Mouse (Mus musculus): ENCODE results near the gene Olfr1053. TPM values are rescaled to one million over a fixed set of nuclear protein-coding genes. Genes with fewer than 3 reads are reported as not detected.
"Not testable (repeated sequence)": the region's sequence is repeated elsewhere in the genome, so short reads cannot be mapped to it uniquely, and the experiment has no call there.

The Olfr1053 gene
- not detected for total RNA-seq (2021)
- long read RNA-seq, experiment 1: 0 reads
- long read RNA-seq, experiment 2: 0 reads

GRCm38 (mm10) chr2:86315184-86315583, at the start of gene Olfr1053:
TSS of gene Olfr1053 (minus strand) at chr2:86315284.
- no peak within 1 kb of the TSS for H3K4me3 ChIP-seq
- no peak within 1 kb of the TSS for H3K27ac ChIP-seq
- no peak for DNase-seq (ENCODE audit: low spot score in 2 of 2)
- no peak for TF ChIP-seq CTCF (conservative IDR thresholded peaks at IDR 0.05)

GRCm38 (mm10) chr2:86362369-86362768, 47.3 kb upstream of the Olfr1053 start, which contains the start of gene Olfr1056:
TSS of gene Olfr1056 (minus strand) at chr2:86362469.
- no peak within 1 kb of the TSS for H3K4me3 ChIP-seq
- TF ChIP-seq CTCF (conservative IDR thresholded peaks at IDR 0.05): no peak
- no peak within 1 kb of the TSS for H3K27ac ChIP-seq
- DNase-seq (ENCODE audit: low spot score in 2 of 2): no peak

- peak; percentile 21 to 61 for DNase-seq (ENCODE audit: low spot score in 2 of 2)
- not testable (repeated sequence) for H3K4me3 ChIP-seq
Measured at GRCm38 (mm10) chr2:86351751-86352150, 36.7 kb upstream of the Olfr1053 start.

GRCm38 (mm10) chr2:86350184-86350583, 35.1 kb upstream of the Olfr1053 start, which contains the start of gene Olfr1055:
TSS of gene Olfr1055 (minus strand) at chr2:86350284.
- H3K4me3 ChIP-seq: no peak within 1 kb of the TSS
- H3K27ac ChIP-seq: no peak within 1 kb of the TSS
- no peak for TF ChIP-seq CTCF (conservative IDR thresholded peaks at IDR 0.05)
- DNase-seq (ENCODE audit: low spot score in 2 of 2): no peak

More at GRCm38 (mm10) chr2:86351751-86352150, 36.7 kb upstream of the Olfr1053 start:
- H3K27ac ChIP-seq: not testable (repeated sequence)

- DNase-seq (ENCODE audit: low spot score in 2 of 2): no peak
- TF ChIP-seq CTCF (conservative IDR thresholded peaks at IDR 0.05): no peak
Measured at GRCm38 (mm10) chr2:86335333-86335732, 20.2 kb upstream of the Olfr1053 start, which contains the start of gene Olfr1054. TSS of gene Olfr1054 (minus strand) at chr2:86335433.

GRCm38 (mm10) chr2:86292155-86292554, 22.9 kb downstream of the Olfr1053 start, which contains the start of gene Olfr1052:
TSS of gene Olfr1052 (plus strand) at chr2:86292455.
- no peak for DNase-seq (ENCODE audit: low spot score in 2 of 2)
- no peak within 1 kb of the TSS for H3K4me3 ChIP-seq
- H3K27ac ChIP-seq: no peak within 1 kb of the TSS
- no peak for TF ChIP-seq CTCF (conservative IDR thresholded peaks at IDR 0.05)

More at GRCm38 (mm10) chr2:86335333-86335732, 20.2 kb upstream of the Olfr1053 start, which contains the start of gene Olfr1054:
- H3K4me3 ChIP-seq: no peak within 1 kb of the TSS
- H3K27ac ChIP-seq: no peak within 1 kb of the TSS

- not testable (repeated sequence) for DNase-seq (ENCODE audit: low spot score in 2 of 2); H3K27ac ChIP-seq; H3K4me3 ChIP-seq
Measured at GRCm38 (mm10) chr2:86278988-86279387, 36.1 kb downstream of the Olfr1053 start, which contains the start of gene Olfr1051. TSS of gene Olfr1051 (minus strand) at chr2:86279088.

Other genes starting within 250 kb of the Olfr1053 start
- not detected for gene Olfr1036, start 241.3 kb downstream of the Olfr1053 start, total RNA-seq (2021)
- gene Olfr1037, start 227.9 kb downstream of the Olfr1053 start, total RNA-seq (2021): not detected
- gene Olfr1039, start 179.4 kb downstream of the Olfr1053 start, total RNA-seq (2021): not detected
- gene Olfr1040, start 168.6 kb downstream of the Olfr1053 start, total RNA-seq (2021): not detected
- gene Olfr1042, start 153.4 kb downstream of the Olfr1053 start, total RNA-seq (2021): not detected
- gene Olfr1043, start 147.8 kb downstream of the Olfr1053 start, total RNA-seq (2021): not detected
- not detected for gene Olfr1044, start 137.5 kb downstream of the Olfr1053 start, total RNA-seq (2021)
- gene Olfr52, start 129.6 kb downstream of the Olfr1053 start, total RNA-seq (2021): not detected
- not detected for gene Olfr1045, start 112.3 kb downstream of the Olfr1053 start, total RNA-seq (2021)
- not detected for gene Olfr1046, start 96.0 kb downstream of the Olfr1053 start, total RNA-seq (2021)
- not detected for gene Olfr1047, start 83.9 kb downstream of the Olfr1053 start, total RNA-seq (2021)
- not detected for gene Olfr1048, start 75.0 kb downstream of the Olfr1053 start, total RNA-seq (2021)
- gene Olfr1049, start 57.0 kb downstream of the Olfr1053 start, total RNA-seq (2021): not detected
- gene Olfr1051, start 36.2 kb downstream of the Olfr1053 start, total RNA-seq (2021): not detected
- gene Olfr1052, start 22.8 kb downstream of the Olfr1053 start, total RNA-seq (2021): not detected
- not detected for gene Olfr1054, start 20.1 kb upstream of the Olfr1053 start, total RNA-seq (2021)
- gene Olfr1055, start 35.0 kb upstream of the Olfr1053 start, total RNA-seq (2021): not detected
- not detected for gene Olfr1056, start 47.2 kb upstream of the Olfr1053 start, total RNA-seq (2021)
- not detected for gene Olfr1057, start 63.1 kb upstream of the Olfr1053 start, total RNA-seq (2021)
- gene Olfr1058, start 73.3 kb upstream of the Olfr1053 start, total RNA-seq (2021): not detected
- not detected for gene Olfr1061, start 98.8 kb upstream of the Olfr1053 start, total RNA-seq (2021)
- gene Olfr1062, start 111.5 kb upstream of the Olfr1053 start, total RNA-seq (2021): not detected
- gene Olfr1065, start 135.3 kb upstream of the Olfr1053 start, total RNA-seq (2021): not detected
- gene Olfr1066, start 141.0 kb upstream of the Olfr1053 start, total RNA-seq (2021): not detected
- not detected for gene Olfr228, start 172.1 kb upstream of the Olfr1053 start, total RNA-seq (2021)
- not detected for gene Olfr1076, start 193.2 kb upstream of the Olfr1053 start, total RNA-seq (2021)
- not detected for gene Olfr1079, start 227.2 kb upstream of the Olfr1053 start, total RNA-seq (2021)
- not detected for gene Olfr1080, start 243.0 kb upstream of the Olfr1053 start, total RNA-seq (2021)

Measured in layer of hippocampus, adult 2 months (tissue).